Mouse (Mus musculus): Measurements from ENCODE around the gene Phf7. TPM values are rescaled to one million over a fixed set of nuclear protein-coding genes. Genes with fewer than 3 reads are reported as not detected.

Phf7 gene
- polyA plus RNA-seq, 1 experiment, result 4.5 TPM

DNA sequence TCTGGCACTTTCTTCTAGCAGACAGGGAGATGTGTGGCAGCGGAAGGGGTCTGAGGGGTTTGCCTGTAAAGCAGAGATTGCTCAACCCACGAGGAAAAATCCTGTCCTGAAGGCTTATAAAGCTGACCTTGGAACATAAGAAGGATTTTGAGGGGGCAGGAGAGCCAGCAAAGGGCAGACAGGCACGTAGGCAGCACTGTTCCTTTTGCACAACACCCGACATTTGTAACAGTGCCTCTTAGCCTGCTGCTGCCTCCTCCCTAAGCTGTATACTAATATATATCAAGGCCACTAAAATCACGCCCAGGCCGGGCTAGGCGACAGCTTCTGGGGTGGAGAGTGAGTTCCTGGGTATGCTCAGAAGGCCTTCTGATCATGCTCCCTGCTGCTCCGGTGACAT lies 20.7 kb downstream of the Phf7 start:
- no peak for TF ChIP-seq CEBPB (IDR thresholded peaks at IDR 0.05; ENCODE audit: low read depth)

DNA sequence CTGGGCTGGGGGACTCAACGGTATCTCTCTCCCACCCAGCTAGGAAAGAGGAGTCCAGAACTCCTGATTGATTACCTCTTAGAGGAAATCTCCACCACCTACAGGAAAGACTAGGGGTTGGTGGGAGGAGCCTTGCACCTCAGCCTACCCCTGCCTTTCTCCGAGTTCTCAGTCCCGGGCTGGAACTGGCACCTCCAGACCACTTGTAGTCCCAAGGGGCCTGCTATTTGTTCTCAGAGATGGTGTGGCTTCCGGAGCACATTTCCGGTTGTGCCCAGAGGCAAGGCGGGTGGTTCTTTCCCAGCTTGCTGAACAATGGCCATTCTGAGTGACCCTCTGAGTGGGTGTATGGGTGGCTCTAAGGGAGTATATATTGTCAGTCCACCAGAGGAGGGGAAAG lies 22.9 kb downstream of the Phf7 start:
- Histone ChIP-seq H3ac (ENCODE audit: control insufficient read depth, insufficient read length, low read depth) (no peak overlapping the region), H3K79me2 (ENCODE audit: control insufficient read depth, insufficient read depth) (no peaks in the 10 kb centered on the region), H3K36me3 (ENCODE audit: control insufficient read depth, insufficient read depth) (no peaks in the 10 kb centered on the region), H3K79me3 (ENCODE audit: low read depth) (no peaks in the 10 kb centered on the region), H3K4me3 (ENCODE audit: insufficient read depth, poor library complexity, severe bottlenecking) (no peak overlapping the region), H3K27me3 (ENCODE audit: control insufficient read depth, insufficient read depth, insufficient read length) (peaks cover 33% of the 10 kb centered on the region)
- TF ChIP-seq USF1 (IDR thresholded peaks at IDR 0.05; ENCODE audit: low read depth), result no peak
- TF ChIP-seq FOSL1 (IDR thresholded peaks at IDR 0.05; ENCODE audit: insufficient read depth, low read length, poor library complexity, severe bottlenecking), result no peak
- TF ChIP-seq MYOG (IDR thresholded peaks at IDR 0.05; ENCODE audit: control insufficient read depth, extremely low read depth, insufficient read length), result no peak
- TF ChIP-seq MAX (IDR thresholded peaks at IDR 0.05), result no peak
- TF ChIP-seq CTCF (IDR thresholded peaks at IDR 0.05; ENCODE audit: control insufficient read depth, insufficient read depth, insufficient read length), result no peak
- no peak for TF ChIP-seq MYOD1 (IDR thresholded peaks at IDR 0.05; ENCODE audit: control insufficient read depth, insufficient read length, low read depth)
- no peak for TF ChIP-seq CEBPB (IDR thresholded peaks at IDR 0.05; ENCODE audit: low read depth)

More for the DNA sequence above, 20.7 kb downstream of the Phf7 start:
- Histone ChIP-seq H3ac (ENCODE audit: control insufficient read depth, insufficient read length, low read depth) (no peak overlapping the region), H3K79me2 (ENCODE audit: control insufficient read depth, insufficient read depth) (no peaks in the 10 kb centered on the region), H3K27me3 (ENCODE audit: control insufficient read depth, insufficient read depth, insufficient read length) (peaks cover 32% of the 10 kb centered on the region), H3K79me3 (ENCODE audit: low read depth) (no peaks in the 10 kb centered on the region), H3K4me3 (ENCODE audit: insufficient read depth, poor library complexity, severe bottlenecking) (no peak overlapping the region), H3K36me3 (ENCODE audit: control insufficient read depth, insufficient read depth) (no peaks in the 10 kb centered on the region)

DNA sequence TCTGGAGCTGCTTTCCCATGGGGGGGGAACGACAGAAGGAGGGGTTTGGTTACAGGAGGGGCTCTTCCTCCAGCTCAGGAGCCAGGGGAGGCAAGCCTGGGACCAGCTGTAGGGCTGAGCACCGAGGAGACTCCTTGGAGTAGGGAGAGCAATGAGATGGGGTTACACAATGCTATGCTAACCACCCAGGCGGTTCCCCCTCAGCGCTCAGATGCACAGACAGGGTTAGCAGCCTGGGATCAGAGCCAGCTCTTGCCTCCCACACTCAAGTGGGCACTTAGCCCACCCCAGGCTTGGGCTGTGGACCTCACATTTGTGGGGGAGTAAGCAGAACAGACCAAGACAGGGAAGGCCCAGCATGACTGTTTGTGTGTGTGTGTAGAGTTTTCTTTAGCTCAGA lies 24.1 kb downstream of the Phf7 start:
- Histone ChIP-seq H3K36me3 (ENCODE audit: control insufficient read depth, insufficient read depth) (no peaks in the 10 kb centered on the region), H3K4me3 (ENCODE audit: insufficient read depth, poor library complexity, severe bottlenecking) (no peak overlapping the region), H3K79me2 (ENCODE audit: control insufficient read depth, insufficient read depth) (no peaks in the 10 kb centered on the region), H3K27me3 (ENCODE audit: control insufficient read depth, insufficient read depth, insufficient read length) (peaks cover 38% of the 10 kb centered on the region), H3K79me3 (ENCODE audit: low read depth) (no peaks in the 10 kb centered on the region), H3ac (ENCODE audit: control insufficient read depth, insufficient read length, low read depth) (no peak overlapping the region)
- no peak for TF ChIP-seq CEBPB (IDR thresholded peaks at IDR 0.05; ENCODE audit: low read depth)
- TF ChIP-seq FOSL1 (IDR thresholded peaks at IDR 0.05; ENCODE audit: insufficient read depth, low read length, poor library complexity, severe bottlenecking), result no peak
- TF ChIP-seq MYOG (IDR thresholded peaks at IDR 0.05; ENCODE audit: control insufficient read depth, extremely low read depth, insufficient read length), result no peak
- TF ChIP-seq MYOD1 (IDR thresholded peaks at IDR 0.05; ENCODE audit: control insufficient read depth, insufficient read length, low read depth), result no peak
- no peak for TF ChIP-seq CTCF (IDR thresholded peaks at IDR 0.05; ENCODE audit: control insufficient read depth, insufficient read depth, insufficient read length)
- no peak for TF ChIP-seq USF1 (IDR thresholded peaks at IDR 0.05; ENCODE audit: low read depth)
- TF ChIP-seq MAX (IDR thresholded peaks at IDR 0.05), result no peak

DNA sequence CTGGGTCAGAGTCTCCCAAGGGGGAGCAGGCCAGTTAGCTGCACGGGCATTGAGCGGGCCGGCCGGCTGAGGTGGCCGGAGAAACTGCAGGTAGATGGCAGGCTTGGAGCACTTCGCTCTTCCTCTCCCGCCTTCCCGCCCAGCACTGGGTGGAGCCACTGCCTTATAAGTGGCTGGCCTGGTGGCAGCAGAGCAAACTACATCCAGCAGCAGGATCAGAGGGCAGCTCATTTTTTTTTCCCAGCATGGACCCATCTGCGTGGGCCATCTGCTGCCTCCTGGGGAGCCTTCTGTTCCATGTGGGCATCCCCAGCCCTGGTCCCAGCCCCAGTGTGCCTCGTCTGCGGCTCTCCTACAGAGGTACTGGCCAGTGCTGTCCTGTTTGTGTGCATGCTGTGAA lies 33.5 kb downstream of the Phf7 start, which contains the start of gene Sema3g:
TSS of gene Sema3g (plus strand) at position 195 of the 400 bp plus-strand sequence.
- H3K4me3 ChIP-seq (ENCODE audit: insufficient read depth, poor library complexity, severe bottlenecking), result no peak within 1 kb of the TSS
- peak within 1 kb of the TSS; percentile 50 for H3ac ChIP-seq (ENCODE audit: control insufficient read depth, insufficient read length, low read depth)
- TF ChIP-seq CTCF (IDR thresholded peaks at IDR 0.05; ENCODE audit: control insufficient read depth, insufficient read depth, insufficient read length) (peak; percentile 66), MYOD1 (IDR thresholded peaks at IDR 0.05; ENCODE audit: control insufficient read depth, insufficient read length, low read depth) (no peak)
- H3K27me3 ChIP-seq (ENCODE audit: control insufficient read depth, insufficient read depth, insufficient read length), result peaks cover 9% of the 10 kb centered on the region
- no peaks in the 10 kb centered on the region for H3K79me2 ChIP-seq (ENCODE audit: control insufficient read depth, insufficient read depth)
- no peaks in the 10 kb centered on the region for H3K79me3 ChIP-seq (ENCODE audit: low read depth)
- H3K36me3 ChIP-seq (ENCODE audit: control insufficient read depth, insufficient read depth), result no peaks in the 10 kb centered on the region

DNA sequence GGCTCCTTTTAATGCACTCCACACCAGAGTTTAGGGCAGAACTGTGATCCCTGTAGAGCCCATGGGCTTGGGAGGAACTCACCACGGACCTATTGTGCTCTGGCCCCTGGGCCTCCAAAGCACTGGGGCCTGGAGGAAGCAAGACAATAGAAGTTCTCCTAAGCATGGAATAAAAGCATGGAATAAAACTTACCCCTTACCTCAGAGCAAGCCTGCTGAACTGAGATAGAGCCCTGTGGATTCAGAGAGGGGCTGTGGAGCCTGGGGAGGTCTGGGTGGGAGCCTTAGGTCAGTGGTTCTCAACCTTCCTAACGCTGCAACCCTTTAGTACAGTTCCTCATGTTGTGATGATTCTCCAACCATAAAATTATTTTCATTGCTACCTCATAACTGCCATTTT lies 34.3 kb downstream of the Phf7 start, which contains the start of gene Nisch:
TSS of gene Nisch (minus strand) at position 101 of the 400 bp plus-strand sequence.
- Histone ChIP-seq H3K36me3 (ENCODE audit: control insufficient read depth, insufficient read depth) (no peaks in the 10 kb centered on the region), H3K4me3 (ENCODE audit: insufficient read depth, poor library complexity, severe bottlenecking) (no peak within 1 kb of the TSS), H3ac (ENCODE audit: control insufficient read depth, insufficient read length, low read depth) (peak within 1 kb of the TSS; percentile 50), H3K27me3 (ENCODE audit: control insufficient read depth, insufficient read depth, insufficient read length) (peaks cover 9% of the 10 kb centered on the region), H3K79me2 (ENCODE audit: control insufficient read depth, insufficient read depth) (no peaks in the 10 kb centered on the region), H3K79me3 (ENCODE audit: low read depth) (no peaks in the 10 kb centered on the region)
- TF ChIP-seq USF1 (IDR thresholded peaks at IDR 0.05; ENCODE audit: low read depth), result no peak
- TF ChIP-seq CEBPB (IDR thresholded peaks at IDR 0.05; ENCODE audit: low read depth), result no peak
- no peak for TF ChIP-seq FOSL1 (IDR thresholded peaks at IDR 0.05; ENCODE audit: insufficient read depth, low read length, poor library complexity, severe bottlenecking)
- TF ChIP-seq MYOD1 (IDR thresholded peaks at IDR 0.05; ENCODE audit: control insufficient read depth, insufficient read length, low read depth), result no peak

DNA sequence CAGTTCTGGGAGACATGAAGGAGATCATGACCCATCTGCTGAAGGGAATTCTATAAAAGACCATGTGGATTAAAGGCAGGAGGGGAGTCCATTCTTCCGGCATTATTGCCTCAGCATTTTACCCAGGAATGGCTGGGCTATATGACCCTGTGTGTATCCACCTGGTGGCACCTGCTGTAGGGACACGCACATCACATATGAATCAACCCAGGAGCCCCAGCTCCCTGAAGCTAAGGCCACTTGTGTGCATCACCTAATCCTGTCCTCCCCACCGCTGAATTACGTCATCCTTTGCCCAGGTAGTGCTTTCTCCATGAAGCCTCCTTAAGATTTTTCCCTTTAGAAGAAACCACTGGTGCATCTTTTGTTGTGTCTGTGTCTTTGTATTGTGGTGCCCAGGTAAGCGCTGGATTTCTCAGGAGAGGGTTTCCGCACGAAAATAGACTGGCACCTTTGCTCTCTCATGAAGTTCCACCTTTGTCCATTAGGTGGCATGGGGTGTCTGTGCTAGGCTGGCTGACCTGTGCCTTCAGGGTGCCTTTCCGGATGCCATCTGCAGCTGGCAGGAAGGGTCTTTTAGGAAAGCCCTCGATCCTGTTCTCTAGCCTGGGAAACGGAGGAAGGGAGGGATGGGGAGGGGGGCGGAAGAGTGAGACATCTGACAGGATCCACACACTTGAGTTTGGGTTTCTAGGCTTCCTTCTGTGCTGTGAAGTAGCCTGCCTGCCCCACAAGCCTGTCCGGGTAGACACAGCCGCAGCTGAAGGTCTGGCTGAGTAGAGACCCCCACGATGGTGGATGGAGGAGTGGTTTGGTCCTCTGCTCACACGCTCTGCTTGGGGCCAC lies 35.7 kb downstream of the Phf7 start:
- peaks cover 3% of the 10 kb centered on the region for H3K36me3 ChIP-seq (ENCODE audit: control insufficient read depth, insufficient read depth)
- no peak overlapping the region for H3K4me3 ChIP-seq (ENCODE audit: insufficient read depth, poor library complexity, severe bottlenecking)
- peak overlapping the region; percentile 3 for H3ac ChIP-seq (ENCODE audit: control insufficient read depth, insufficient read length, low read depth)
- TF ChIP-seq USF1 (IDR thresholded peaks at IDR 0.05; ENCODE audit: low read depth) (no peak), MYOG (IDR thresholded peaks at IDR 0.05; ENCODE audit: control insufficient read depth, extremely low read depth, insufficient read length) (no peak), FOSL1 (IDR thresholded peaks at IDR 0.05; ENCODE audit: insufficient read depth, low read length, poor library complexity, severe bottlenecking) (no peak), MAX (IDR thresholded peaks at IDR 0.05) (no peak), CTCF (IDR thresholded peaks at IDR 0.05; ENCODE audit: control insufficient read depth, insufficient read depth, insufficient read length) (peak; percentile 47), CEBPB (IDR thresholded peaks at IDR 0.05; ENCODE audit: low read depth) (no peak), MYOD1 (IDR thresholded peaks at IDR 0.05; ENCODE audit: control insufficient read depth, insufficient read length, low read depth) (no peak)
- H3K79me3 ChIP-seq (ENCODE audit: low read depth), result no peaks in the 10 kb centered on the region
- peaks cover under 1% of the 10 kb centered on the region for H3K27me3 ChIP-seq (ENCODE audit: control insufficient read depth, insufficient read depth, insufficient read length)
- H3K79me2 ChIP-seq (ENCODE audit: control insufficient read depth, insufficient read depth), result no peaks in the 10 kb centered on the region
